Mouse (Mus musculus) erythroid progenitor cell, adult 5-6 weeks (primary cell): ENCODE measurements around the gene Moxd1. TPM values are rescaled to one million over a fixed set of nuclear protein-coding genes. Genes with fewer than 3 reads are reported as not detected.
"Not testable (repeated sequence)": the region's sequence is repeated elsewhere in the genome, so short reads cannot be mapped to it uniquely, and the experiment has no call there.

Experiments used
- ATAC-seq: replicated peaks from 2 replicates; pipeline ENCODE4 v1.8.0; 2016; ENCODE audit warnings: moderate number of reproducible peaks, mild to moderate bottlenecking, moderate TSS enrichment, inconsistent platforms; ENCODE audit not compliant: poor library complexity, low FRiP score, severe bottlenecking
- total RNA-seq, 2 experiments: library from RNA; stranded (forward) in 1 of 2; stranded (reverse) in 1 of 2; fragments of 150-400 nt in 1 of 2; fragments of 186-747, 209-891 nt in 1 of 2; gene quantifications; 2 replicates each; pipeline versions ENCODE4 v1.2.3 to v1.2.4; 2015 to 2017; ENCODE audit warnings: low replicate concordance in 2 of 2

The Moxd1 gene
- total RNA-seq, 2 experiments from 2014 or later = not detected

GRCm38 (mm10) chr10:24259794-24260590 is 36.7 kb downstream of the Moxd1 start:
- no peak for ATAC-seq

DNA sequence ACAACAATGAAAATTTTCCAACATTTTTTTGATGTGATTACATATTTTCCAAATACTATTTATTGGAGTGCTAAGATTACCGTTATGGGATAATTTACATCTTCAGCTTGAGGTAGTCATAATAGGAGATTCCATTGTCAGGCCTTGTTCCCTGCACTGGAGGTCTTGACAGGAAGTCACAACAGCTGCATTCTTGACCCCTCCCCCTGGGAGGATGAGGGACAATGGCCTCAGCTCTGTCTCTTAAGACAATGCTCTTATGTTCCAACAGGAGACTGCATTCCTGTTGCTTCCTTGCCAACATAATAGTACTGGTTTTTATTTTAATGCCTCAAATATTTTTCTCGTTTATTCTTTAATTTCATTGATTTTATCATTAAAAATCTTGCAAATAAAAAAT is 44.2 kb downstream of the Moxd1 start:
- no peak for ATAC-seq

DNA sequence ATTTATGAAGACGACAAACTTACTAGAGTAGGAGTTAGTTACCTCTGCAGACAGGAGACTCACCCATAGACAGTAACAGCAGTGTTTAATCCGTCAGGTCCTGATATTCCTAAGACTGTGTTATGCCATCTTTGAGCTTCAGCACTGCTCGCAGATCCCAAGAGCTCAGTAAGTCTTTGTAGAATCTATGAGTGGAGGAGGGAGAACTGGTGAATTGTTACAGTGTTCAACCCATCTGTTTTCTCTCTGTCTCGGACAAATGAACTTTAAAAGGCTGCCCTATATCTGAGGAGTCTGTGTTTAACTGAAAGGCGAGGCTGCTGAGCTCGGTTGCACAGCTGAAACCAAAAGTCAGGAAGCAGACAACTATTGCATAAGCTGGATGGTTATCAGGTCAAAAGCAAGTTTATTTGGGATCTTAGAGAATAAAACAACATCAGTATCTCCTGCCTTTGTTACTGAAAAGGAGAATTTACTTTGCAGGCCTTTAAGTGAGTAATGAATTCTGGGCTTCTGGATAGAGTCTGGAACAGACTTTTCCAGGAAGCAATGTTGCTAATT is 47.8 kb downstream of the Moxd1 start:
- no peak for ATAC-seq

- no peak for ATAC-seq
Measured at GRCm38 (mm10) chr10:24276211-24276610, 52.9 kb downstream of the Moxd1 start.

- no peak for ATAC-seq
Measured at GRCm38 (mm10) chr10:24282650-24283049, 59.3 kb downstream of the Moxd1 start.

DNA sequence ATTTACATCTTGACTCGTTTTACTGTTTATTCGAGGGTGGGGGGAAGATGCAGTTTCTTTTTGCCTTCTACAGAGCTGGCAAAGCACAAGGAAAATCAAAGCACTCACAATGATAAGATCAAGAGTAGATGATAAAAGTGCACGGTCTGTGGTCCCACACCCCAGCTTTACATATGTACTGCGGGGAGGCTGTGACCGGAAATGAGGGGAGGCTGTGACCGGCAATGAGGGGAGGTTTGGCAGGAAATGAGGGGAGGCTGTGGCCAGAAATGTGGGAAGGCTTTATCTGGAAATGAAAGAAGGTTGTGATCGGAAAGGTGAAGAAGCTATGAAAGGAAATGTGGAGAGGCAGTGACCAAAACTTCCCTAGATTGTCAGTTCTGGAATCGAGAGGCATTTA is 68.3 kb downstream of the Moxd1 start:
- ATAC-seq = no peak

DNA sequence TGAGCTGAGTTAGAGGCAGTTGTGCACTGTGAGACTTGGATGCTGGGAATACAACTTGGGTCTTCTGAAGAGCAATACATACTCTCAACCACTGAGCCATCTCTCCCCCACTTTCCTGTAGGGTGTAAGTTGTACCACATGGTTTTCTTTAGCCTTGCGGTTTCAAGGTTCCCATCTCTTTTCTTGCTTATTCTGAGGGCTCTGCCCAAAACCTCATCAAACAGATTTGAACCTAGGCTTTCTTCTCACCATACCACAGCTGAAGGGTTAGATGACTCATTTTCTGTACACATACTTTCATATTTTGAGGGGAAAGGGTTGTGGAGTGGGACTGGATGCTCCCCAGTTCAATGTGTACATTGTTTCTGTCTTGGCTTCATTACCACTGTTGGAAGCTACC is 69.4 kb downstream of the Moxd1 start:
- ATAC-seq = no peak

DNA sequence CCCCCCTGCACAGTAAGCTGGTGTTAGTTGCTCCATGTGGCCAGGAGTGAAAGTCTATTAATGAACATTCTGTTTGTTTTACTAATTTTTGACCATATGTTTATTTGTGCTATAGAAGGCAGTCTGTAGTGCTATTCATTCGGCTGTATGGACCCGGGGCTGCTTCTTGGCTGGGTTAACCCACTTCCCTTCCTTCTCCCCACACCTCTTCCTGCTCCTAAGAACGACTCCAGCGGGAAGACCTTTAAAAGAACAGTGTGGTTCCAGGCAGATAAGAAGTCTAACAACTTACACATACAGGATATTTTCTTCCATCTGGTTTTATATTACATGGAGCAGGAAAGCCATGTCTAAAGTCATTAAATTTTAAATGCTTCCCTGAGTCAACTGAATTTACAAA is 73.3 kb downstream of the Moxd1 start:
- ATAC-seq = no peak

GRCm38 (mm10) chr10:24297792-24298191 is 74.5 kb downstream of the Moxd1 start:
- no peak for ATAC-seq

GRCm38 (mm10) chr10:24298260-24299244 is 75.2 kb downstream of the Moxd1 start:
- no peak for ATAC-seq

GRCm38 (mm10) chr10:24312191-24312611 is 88.9 kb downstream of the Moxd1 start:
- no peak for ATAC-seq

- ATAC-seq = no peak
Measured at GRCm38 (mm10) chr10:24317126-24317836, 94.0 kb downstream of the Moxd1 start.

DNA sequence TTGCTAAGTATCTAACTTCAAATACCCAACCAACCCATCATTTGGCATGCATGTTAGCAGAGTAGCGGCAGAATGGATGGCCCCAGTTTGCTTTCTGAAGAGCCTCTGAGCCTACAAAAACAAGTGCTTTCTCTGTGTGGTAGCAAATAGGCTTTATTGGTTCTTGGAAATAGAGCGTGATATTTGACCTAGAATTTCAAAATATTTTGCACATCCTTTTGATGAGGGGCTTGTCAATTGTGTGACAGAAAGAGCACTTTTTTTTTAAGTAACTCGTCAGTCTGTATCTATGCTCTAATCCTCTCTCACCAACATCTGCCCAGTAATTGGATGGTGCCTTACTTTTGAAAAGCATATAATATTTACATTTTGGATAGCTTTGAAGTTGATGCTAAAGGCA is 97.0 kb downstream of the Moxd1 start:
- ATAC-seq = no peak

DNA sequence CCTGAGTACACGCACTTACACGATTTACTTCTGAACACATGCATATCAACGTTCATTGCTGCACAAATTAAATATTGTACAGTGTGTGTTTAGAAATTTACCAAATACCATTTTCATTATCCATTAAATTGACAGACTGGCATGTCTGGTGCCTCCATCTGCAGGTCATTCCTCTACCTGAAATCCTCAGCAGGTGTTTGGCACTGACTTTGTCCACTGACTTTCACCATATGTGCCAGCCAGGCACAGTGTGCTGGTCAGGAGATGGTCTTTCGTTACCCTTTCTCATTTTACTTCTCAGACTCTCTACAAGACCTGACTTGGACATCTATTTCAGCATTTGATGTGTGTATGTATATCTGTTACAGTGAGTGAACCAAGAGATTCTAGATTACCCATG is 99.7 kb downstream of the Moxd1 start:
- ATAC-seq = no peak

- not testable (repeated sequence) for ATAC-seq
Measured at GRCm38 (mm10) chr10:24327265-24327664, 103.9 kb downstream of the Moxd1 start.

DNA sequence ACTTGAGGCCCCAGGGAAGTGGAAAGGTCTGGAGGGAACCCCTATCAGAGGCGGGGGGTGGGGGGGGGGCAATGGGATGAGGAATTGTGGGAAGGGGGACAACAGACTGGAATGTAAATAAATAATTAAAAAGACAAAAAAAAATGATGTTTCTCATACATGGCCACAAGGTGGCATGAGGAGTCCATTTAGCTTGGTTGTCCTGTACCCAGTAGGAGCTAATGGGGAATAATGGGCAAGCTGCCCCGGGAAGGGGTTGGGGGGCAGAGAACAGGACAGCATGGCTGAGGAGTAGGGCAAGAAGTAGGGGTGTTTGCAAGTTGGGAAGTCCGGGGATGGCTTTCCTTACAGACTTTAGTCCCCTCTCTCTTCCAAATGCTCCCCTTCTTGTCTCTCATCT is 109.5 kb downstream of the Moxd1 start:
- no peak for ATAC-seq

DNA sequence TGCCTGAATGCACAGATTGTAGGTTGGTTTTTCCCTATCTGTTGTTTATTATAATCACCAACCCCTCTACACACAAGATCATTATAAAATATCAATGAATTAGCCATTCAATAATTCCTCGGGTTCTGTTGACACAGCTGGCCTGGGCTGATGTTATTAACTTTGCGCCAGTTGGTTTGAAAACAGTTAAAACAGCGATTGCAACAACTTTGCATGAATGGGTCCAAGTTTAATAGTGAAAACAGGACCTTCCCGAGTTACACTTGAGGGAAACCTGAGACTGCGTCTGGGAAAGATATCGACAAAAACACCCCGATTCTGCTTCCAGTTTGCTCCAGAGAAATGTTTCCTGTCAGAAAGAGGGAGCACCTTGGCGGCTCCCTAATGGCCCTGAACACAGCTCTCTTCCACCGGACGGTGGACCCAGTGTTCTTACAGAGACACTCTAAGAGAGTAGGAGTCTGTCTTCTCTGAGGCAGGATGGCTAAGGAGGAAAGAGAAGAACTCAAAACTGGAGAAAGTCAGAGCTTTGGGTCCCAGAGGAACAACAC is 116.4 kb downstream of the Moxd1 start:
- no peak for ATAC-seq

GRCm38 (mm10) chr10:24340551-24341213 is 117.4 kb downstream of the Moxd1 start:
- ATAC-seq = no peak

- ATAC-seq = no peak
Measured at GRCm38 (mm10) chr10:24341214-24341589, 117.9 kb downstream of the Moxd1 start.
